Mouse (Mus musculus) small intestine, adult 2 months (tissue): ENCODE data around the gene Snrpa.

Source experiments
- CTCF ChIP-seq: fragments of 200-500 bp; IDR thresholded peaks from 2 replicates; pipeline ENCODE4 v1.5.1; 2012; ENCODE audit warnings: low read depth, mild to moderate bottlenecking, control low read depth, inconsistent platforms, low read length, moderate library complexity, mixed read lengths; ENCODE audit not compliant: insufficient replicate concordance, insufficient read length; ENCODE audit errors: extremely low read depth
- POLR2A ChIP-seq: fragments of 200-500 bp; IDR thresholded peaks from 2 replicates; pipeline ENCODE4 v1.6.1; 2012; ENCODE audit warnings: low read depth, mild to moderate bottlenecking, control low read depth, inconsistent platforms, low read length, moderate library complexity

GRCm38 (mm10) chr7:27184964-27185363 lies 11.1 kb downstream of the Snrpa start:
- TF ChIP-seq POLR2A, result no peak
- TF ChIP-seq CTCF, result peak; percentile 60; the same call in 1 of the 2 replicates
